Mouse (Mus musculus): ENCODE data around the gene Ret. TPM values are rescaled to one million over a fixed set of nuclear protein-coding genes. Genes with fewer than 3 reads are reported as not detected.

Gene Ret
- polyA plus RNA-seq, 1 experiment from 2014 or later = 0.34 TPM

GRCm38 (mm10) chr6:118138731-118139709 lies 58.5 kb downstream of the Ret start, which contains the start of gene Csgalnact2:
Csgalnact2 (minus strand) TSS chr6:118139140.
- Histone ChIP-seq H3K27ac (ENCODE audit: low read length) (peak within 1 kb of the TSS; percentile 78), H3K4me3 (ENCODE audit: low read length) (peak within 1 kb of the TSS; percentile 74), H3K4me2 (ENCODE audit: low read depth, low read length) (peak within 1 kb of the TSS; percentile 61), H3K27me3 (ENCODE audit: control insufficient read depth, insufficient read depth, low read length) (no peaks in the 10 kb centered on the region), H3K4me1 (ENCODE audit: control insufficient read depth, insufficient read depth, low read length) (peaks cover 2% of the 10 kb centered on the region; the same call in 1 of the 2 replicates), H3K9me3 (replicated peaks; ENCODE audit: control insufficient read depth, low read length) (no peaks in the 10 kb centered on the region), H3K9ac (ENCODE audit: low read length) (peak within 1 kb of the TSS; percentile 81), H3K36me3 (ENCODE audit: control insufficient read depth, insufficient read depth) (no peaks in the 10 kb centered on the region)
- WGBS = 7% methylated on average over 50 of the region's 66 CpGs
- peak; percentile 99 for ATAC-seq (replicated peaks; ENCODE audit: extremely low read depth, insufficient read depth, low FRiP score)

- no peak overlapping the region for H3K27ac ChIP-seq (ENCODE audit: low read length)
- no peak overlapping the region for H3K4me3 ChIP-seq (ENCODE audit: low read length)
- peaks cover 2% of the 10 kb centered on the region; the same call in 1 of the 2 replicates for H3K4me1 ChIP-seq (ENCODE audit: control insufficient read depth, insufficient read depth, low read length)
- no peak overlapping the region for H3K9ac ChIP-seq (ENCODE audit: low read length)
- 70% methylated on average over 2 of the region's 2 CpGs for WGBS
- H3K9me3 ChIP-seq (replicated peaks; ENCODE audit: control insufficient read depth, low read length) = no peaks in the 10 kb centered on the region
- ATAC-seq (replicated peaks; ENCODE audit: extremely low read depth, insufficient read depth, low FRiP score) = no peak
- H3K36me3 ChIP-seq (ENCODE audit: control insufficient read depth, insufficient read depth) = no peaks in the 10 kb centered on the region
- H3K4me2 ChIP-seq (ENCODE audit: low read depth, low read length) = no peak overlapping the region
- H3K27me3 ChIP-seq (ENCODE audit: control insufficient read depth, insufficient read depth, low read length) = no peaks in the 10 kb centered on the region
These were observed 60.4 kb downstream of the Ret start for GRCm38 (mm10) chr6:118137148-118137547.

DNA sequence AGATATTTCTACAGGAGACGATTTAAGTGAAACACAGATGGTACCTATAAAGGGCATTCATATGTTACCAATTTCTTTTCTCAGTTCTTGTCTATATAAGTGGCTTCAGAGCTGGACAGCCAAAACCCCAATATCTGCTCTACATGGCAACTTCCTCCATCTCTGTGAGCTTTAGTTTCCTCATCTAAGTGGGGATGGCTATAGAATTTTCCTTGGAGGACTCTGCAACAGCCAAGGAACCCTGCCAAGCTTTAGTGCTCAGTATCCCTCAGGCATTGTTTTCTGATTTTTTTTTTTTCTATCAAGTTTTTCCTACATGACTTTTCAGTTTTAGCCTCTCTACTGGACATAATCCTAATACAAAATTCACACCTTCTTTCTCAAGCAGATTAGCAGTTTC lies 63.1 kb downstream of the Ret start:
- H3K9me3 ChIP-seq (replicated peaks; ENCODE audit: control insufficient read depth, low read length) = no peaks in the 10 kb centered on the region
- no peak overlapping the region for H3K4me2 ChIP-seq (ENCODE audit: low read depth, low read length)
- H3K4me3 ChIP-seq (ENCODE audit: low read length) = no peak overlapping the region
- H3K36me3 ChIP-seq (ENCODE audit: control insufficient read depth, insufficient read depth) = no peaks in the 10 kb centered on the region
- ATAC-seq (replicated peaks; ENCODE audit: extremely low read depth, insufficient read depth, low FRiP score) = no peak
- peaks cover 6% of the 10 kb centered on the region for H3K4me1 ChIP-seq (ENCODE audit: control insufficient read depth, insufficient read depth, low read length)
- H3K27me3 ChIP-seq (ENCODE audit: control insufficient read depth, insufficient read depth, low read length) = no peaks in the 10 kb centered on the region
- H3K27ac ChIP-seq (ENCODE audit: low read length) = no peak overlapping the region
- no peak overlapping the region for H3K9ac ChIP-seq (ENCODE audit: low read length)
- 68% methylated on average over 1 of the region's 1 CpGs for WGBS

DNA sequence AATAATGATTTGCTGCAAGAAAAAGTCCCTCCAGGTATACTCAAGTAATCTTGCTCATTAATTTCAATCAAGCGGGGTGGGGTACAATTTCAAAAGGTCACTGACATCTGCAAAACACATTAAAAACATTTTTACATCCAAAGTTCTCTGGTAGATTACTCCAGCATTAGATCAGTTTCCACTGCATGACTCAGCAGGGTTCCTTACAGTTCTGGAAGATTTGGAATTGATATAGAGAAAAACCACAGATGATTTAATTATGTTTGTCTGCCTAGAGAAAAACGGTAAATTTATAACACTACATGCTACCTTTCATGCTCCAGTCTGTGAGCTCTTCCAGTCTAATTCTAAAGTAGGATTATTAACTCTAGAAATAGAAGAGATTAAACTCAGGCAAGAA lies 67.5 kb downstream of the Ret start:
- Histone ChIP-seq H3K4me2 (ENCODE audit: low read depth, low read length) (no peak overlapping the region), H3K36me3 (ENCODE audit: control insufficient read depth, insufficient read depth) (peaks cover 3% of the 10 kb centered on the region), H3K4me3 (ENCODE audit: low read length) (no peak overlapping the region), H3K4me1 (ENCODE audit: control insufficient read depth, insufficient read depth, low read length) (peaks cover 23% of the 10 kb centered on the region), H3K9ac (ENCODE audit: low read length) (no peak overlapping the region), H3K27ac (ENCODE audit: low read length) (peak overlapping the region; percentile 17; the same call in 1 of the 2 replicates), H3K9me3 (replicated peaks; ENCODE audit: control insufficient read depth, low read length) (no peaks in the 10 kb centered on the region), H3K27me3 (ENCODE audit: control insufficient read depth, insufficient read depth, low read length) (no peaks in the 10 kb centered on the region)
- WGBS = 66% methylated on average over 2 of the region's 2 CpGs
- no peak for ATAC-seq (replicated peaks; ENCODE audit: extremely low read depth, insufficient read depth, low FRiP score)

DNA sequence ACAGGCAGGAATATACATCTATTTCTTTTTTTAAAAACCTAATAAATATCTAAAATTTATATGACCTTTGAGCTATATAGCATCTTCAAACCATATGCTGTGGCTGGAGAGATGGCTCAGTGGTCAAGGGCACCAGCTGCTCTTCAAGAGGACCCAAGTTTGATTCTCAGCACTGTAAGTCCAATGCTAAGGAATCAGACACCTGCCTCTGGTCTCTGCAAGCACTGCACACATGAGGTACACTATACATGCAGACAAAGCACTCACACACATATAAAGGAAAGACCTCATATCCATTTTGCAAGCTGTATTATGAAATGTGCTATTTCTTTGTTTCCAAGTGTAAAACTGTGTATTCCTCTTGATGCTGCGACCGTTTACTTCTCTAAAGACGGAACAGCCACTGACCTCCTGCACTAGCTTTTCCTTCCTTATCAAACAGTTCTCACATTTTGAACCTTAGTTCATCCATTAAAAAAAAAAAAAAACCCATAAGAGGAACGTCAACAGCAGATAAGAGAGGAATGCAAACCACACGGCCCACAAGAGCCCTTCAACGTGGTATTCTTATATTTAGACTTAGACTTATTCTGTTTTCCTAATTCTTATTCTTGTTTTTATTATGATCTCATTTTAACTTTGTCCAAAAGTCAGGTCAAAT lies 69.6 kb downstream of the Ret start:
- WGBS = 10% methylated on average over 6 of the region's 6 CpGs
- peak overlapping the region; percentile 9; the same call in 1 of the 2 replicates for H3K4me2 ChIP-seq (ENCODE audit: low read depth, low read length)

GRCm38 (mm10) chr6:118127198-118127597 lies 70.3 kb downstream of the Ret start:
- Histone ChIP-seq H3K4me1 (ENCODE audit: control insufficient read depth, insufficient read depth, low read length) (peaks cover 23% of the 10 kb centered on the region), H3K36me3 (ENCODE audit: control insufficient read depth, insufficient read depth) (peaks cover 13% of the 10 kb centered on the region), H3K27ac (ENCODE audit: low read length) (no peak overlapping the region), H3K4me3 (ENCODE audit: low read length) (no peak overlapping the region), H3K9ac (ENCODE audit: low read length) (no peak overlapping the region), H3K27me3 (ENCODE audit: control insufficient read depth, insufficient read depth, low read length) (no peaks in the 10 kb centered on the region), H3K9me3 (replicated peaks; ENCODE audit: control insufficient read depth, low read length) (no peaks in the 10 kb centered on the region), H3K4me2 (ENCODE audit: low read depth, low read length) (no peak overlapping the region)
- no peak for ATAC-seq (replicated peaks; ENCODE audit: extremely low read depth, insufficient read depth, low FRiP score)
- WGBS = 64% methylated on average over 7 of the region's 7 CpGs

More for the DNA sequence above, 69.6 kb downstream of the Ret start:
- no peak overlapping the region for H3K9ac ChIP-seq (ENCODE audit: low read length)
- H3K27me3 ChIP-seq (ENCODE audit: control insufficient read depth, insufficient read depth, low read length) = no peaks in the 10 kb centered on the region
- peaks cover 23% of the 10 kb centered on the region for H3K4me1 ChIP-seq (ENCODE audit: control insufficient read depth, insufficient read depth, low read length)
- H3K4me3 ChIP-seq (ENCODE audit: low read length) = no peak overlapping the region
- H3K27ac ChIP-seq (ENCODE audit: low read length) = peak overlapping the region; percentile 57
- no peak for ATAC-seq (replicated peaks; ENCODE audit: extremely low read depth, insufficient read depth, low FRiP score)
- no peaks in the 10 kb centered on the region for H3K9me3 ChIP-seq (replicated peaks; ENCODE audit: control insufficient read depth, low read length)
- H3K36me3 ChIP-seq (ENCODE audit: control insufficient read depth, insufficient read depth) = peaks cover 10% of the 10 kb centered on the region

DNA sequence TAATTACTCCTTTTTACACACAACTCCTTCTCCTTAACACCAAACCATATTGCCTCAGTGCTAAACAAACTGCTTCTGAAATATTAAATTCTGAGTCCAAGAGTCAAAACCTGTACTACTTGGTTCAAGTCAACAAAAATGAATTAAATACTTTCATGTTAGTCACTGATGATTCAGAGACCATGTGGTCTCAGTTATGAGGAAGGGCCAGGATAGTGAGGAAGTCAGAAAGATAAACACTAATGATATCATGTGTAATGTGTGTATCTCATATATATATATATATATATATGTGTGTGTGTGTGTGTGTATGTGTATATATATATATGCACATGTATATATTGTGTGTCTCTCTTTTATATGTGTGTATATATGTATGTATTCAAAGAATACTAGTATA lies 70.9 kb downstream of the Ret start:
- H3K9ac ChIP-seq (ENCODE audit: low read length) = no peak overlapping the region
- no peaks in the 10 kb centered on the region for H3K9me3 ChIP-seq (replicated peaks; ENCODE audit: control insufficient read depth, low read length)
- peaks cover 23% of the 10 kb centered on the region for H3K4me1 ChIP-seq (ENCODE audit: control insufficient read depth, insufficient read depth, low read length)
- H3K27me3 ChIP-seq (ENCODE audit: control insufficient read depth, insufficient read depth, low read length) = no peaks in the 10 kb centered on the region
- H3K27ac ChIP-seq (ENCODE audit: low read length) = no peak overlapping the region
- ATAC-seq (replicated peaks; ENCODE audit: extremely low read depth, insufficient read depth, low FRiP score) = no peak
- H3K4me3 ChIP-seq (ENCODE audit: low read length) = no peak overlapping the region
- H3K36me3 ChIP-seq (ENCODE audit: control insufficient read depth, insufficient read depth) = peaks cover 13% of the 10 kb centered on the region
- no peak overlapping the region for H3K4me2 ChIP-seq (ENCODE audit: low read depth, low read length)

- no peak overlapping the region for H3K4me3 ChIP-seq (ENCODE audit: low read length)
- H3K36me3 ChIP-seq (ENCODE audit: control insufficient read depth, insufficient read depth) = peaks cover 13% of the 10 kb centered on the region
- H3K27ac ChIP-seq (ENCODE audit: low read length) = no peak overlapping the region
- H3K9ac ChIP-seq (ENCODE audit: low read length) = no peak overlapping the region
- no peak overlapping the region for H3K4me2 ChIP-seq (ENCODE audit: low read depth, low read length)
- no peaks in the 10 kb centered on the region for H3K9me3 ChIP-seq (replicated peaks; ENCODE audit: control insufficient read depth, low read length)
- no peaks in the 10 kb centered on the region for H3K27me3 ChIP-seq (ENCODE audit: control insufficient read depth, insufficient read depth, low read length)
- peaks cover 10% of the 10 kb centered on the region for H3K4me1 ChIP-seq (ENCODE audit: control insufficient read depth, insufficient read depth, low read length)
- ATAC-seq (replicated peaks; ENCODE audit: extremely low read depth, insufficient read depth, low FRiP score) = no peak
- 91% methylated on average over 1 of the region's 1 CpGs for WGBS
These were observed 74.8 kb downstream of the Ret start for GRCm38 (mm10) chr6:118122767-118123166.

DNA sequence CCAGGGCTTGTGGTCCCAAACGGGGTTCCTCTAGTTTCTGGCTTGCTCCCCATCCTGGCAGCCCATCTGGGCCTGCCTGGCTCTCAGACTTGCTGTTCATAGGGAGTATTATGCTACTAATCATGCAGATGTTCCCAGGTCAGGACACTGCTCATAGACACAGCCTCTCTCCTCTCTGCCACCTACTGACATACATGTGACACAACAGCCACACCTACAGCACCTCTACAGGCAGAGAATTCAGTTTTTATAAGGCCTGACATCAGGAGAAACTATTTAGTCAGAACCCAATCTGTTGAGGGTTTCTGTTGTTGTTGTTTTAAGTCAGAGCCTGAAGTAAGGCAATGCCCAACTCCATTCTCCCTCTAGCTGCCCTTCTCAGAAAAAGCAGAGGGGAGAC lies 85.7 kb downstream of the Ret start:
- no peak for ATAC-seq (replicated peaks; ENCODE audit: extremely low read depth, insufficient read depth, low FRiP score)
- Histone ChIP-seq H3K27ac (ENCODE audit: low read length) (no peak overlapping the region), H3K4me3 (ENCODE audit: low read length) (no peak overlapping the region), H3K36me3 (ENCODE audit: control insufficient read depth, insufficient read depth) (peaks cover 4% of the 10 kb centered on the region), H3K27me3 (ENCODE audit: control insufficient read depth, insufficient read depth, low read length) (no peaks in the 10 kb centered on the region), H3K4me1 (ENCODE audit: control insufficient read depth, insufficient read depth, low read length) (no peaks in the 10 kb centered on the region), H3K4me2 (ENCODE audit: low read depth, low read length) (no peak overlapping the region), H3K9me3 (replicated peaks; ENCODE audit: control insufficient read depth, low read length) (no peaks in the 10 kb centered on the region), H3K9ac (ENCODE audit: low read length) (no peak overlapping the region)
- 52% methylated on average over 1 of the region's 1 CpGs for WGBS
